Mouse (Mus musculus): ENCODE measurements at regions not wholly inside any gene's neighbourhood (a gene's known extent, or its start where the extent isn't known, plus 50 kb on each side); places are given as distances from the start of the nearest gene placed in this dataset.

DNA sequence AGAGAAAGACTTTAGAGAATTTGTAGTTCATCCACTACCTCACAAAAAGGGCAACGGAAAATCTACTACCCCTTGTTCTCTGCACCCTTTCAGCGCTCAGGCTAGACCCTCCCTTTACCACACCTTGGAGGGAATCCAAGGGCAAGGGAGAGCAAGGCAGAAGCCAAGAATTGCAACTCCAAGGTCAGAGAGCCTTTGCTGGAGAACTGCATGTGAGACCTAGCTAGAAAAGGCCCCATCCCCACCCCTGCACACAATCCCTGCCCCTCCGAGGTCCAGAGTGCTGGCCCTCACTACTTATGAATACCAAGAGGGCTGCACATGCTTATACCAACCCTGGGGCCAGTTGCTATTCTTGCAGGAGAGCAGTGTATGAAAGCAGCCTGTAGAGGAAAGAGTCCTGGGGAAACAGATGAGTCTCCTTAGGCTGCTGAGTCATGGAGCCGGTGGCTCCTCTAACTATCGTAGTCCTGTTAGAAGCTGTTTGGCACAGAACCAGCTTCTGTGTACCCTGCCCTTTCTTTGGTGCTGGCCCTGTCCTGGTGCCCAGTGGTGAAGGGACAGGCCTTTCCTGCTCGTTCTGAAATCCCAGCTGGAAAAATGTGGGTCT lies 577.5 kb upstream of the Mki67 start:
- DNase-seq, result peak; percentile 24

DNA sequence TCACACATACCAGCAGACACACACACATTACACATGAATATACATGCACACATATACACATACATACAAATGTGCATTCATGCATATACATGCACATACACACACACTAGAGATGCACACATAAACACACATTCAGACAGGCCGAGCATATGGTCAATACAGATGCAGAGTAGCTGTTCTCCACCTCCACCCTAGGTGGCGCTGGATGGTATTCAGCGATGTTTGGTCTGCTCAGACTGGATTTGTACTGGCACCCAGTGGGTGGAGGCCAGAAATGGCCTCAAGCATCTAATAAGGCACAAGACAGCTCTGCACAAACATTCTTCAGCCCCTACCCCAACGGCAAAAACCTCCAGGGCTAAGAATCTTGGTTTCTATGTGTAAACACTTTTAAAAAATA lies 578.3 kb upstream of the Mki67 start:
- no peak for DNase-seq

- peak; percentile 23 for DNase-seq
Measured at GRCm38 (mm10) chr7:136297901-136298513, 581.8 kb upstream of the Mki67 start.

DNA sequence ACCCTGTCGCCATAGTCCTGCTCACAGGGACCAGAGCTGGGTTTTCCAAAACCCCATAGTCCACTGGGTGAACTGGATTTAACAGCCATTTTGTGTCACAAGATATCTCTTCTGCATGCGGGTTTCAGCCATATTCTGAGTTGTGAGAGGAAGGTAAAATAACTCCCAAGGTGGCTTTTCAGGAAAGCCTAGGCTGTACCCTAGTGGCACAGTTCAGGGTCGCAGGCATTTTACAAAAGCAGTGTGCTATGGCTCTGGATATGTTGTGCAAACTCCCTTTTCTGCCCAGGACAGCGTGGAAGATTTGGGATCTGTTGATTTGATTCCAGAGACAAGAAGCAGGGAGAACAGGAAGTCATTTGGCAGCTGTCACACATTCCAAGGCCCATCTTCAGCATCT lies 588.3 kb upstream of the Mgmt start:
- DNase-seq, result no peak

DNA sequence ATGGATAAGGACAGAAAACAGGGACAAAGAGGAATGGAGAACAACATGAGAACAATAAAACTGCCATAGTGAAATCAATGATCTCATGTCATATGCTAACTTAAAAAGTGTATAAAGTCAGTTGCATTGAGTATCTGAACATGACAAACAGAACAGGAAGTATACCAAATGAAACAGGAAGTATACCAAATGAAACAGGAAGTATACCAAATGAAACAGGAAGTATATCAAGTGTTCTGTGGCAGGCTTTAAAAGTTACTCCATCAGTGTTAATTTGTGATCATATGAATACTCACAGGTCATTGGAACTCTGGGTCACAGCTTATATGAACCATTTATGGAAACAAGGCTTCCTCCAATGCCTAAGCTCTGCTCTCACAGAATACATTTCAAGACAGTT lies 585.6 kb upstream of the Mgmt start:
- DNase-seq, result no peak

DNA sequence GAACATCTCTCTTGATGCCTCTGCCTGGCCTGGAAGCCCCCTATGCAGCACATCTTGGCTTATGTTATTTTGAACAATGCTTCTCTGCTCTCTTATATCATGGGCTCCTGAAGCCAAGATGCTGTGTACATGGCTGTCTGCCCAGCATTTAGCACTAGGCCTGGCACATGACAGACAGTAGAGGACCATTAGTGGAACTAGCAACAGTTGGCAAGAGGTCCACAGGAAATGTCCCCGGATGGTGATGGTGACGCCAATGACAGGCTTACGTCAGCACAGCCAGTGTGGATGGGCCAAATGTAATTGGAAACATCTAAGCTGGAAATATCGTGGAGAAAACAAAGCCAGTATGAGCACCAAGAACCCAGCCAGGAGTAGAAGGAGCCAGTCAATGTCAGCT lies 567.1 kb upstream of the Mgmt start:
- no peak for DNase-seq

DNA sequence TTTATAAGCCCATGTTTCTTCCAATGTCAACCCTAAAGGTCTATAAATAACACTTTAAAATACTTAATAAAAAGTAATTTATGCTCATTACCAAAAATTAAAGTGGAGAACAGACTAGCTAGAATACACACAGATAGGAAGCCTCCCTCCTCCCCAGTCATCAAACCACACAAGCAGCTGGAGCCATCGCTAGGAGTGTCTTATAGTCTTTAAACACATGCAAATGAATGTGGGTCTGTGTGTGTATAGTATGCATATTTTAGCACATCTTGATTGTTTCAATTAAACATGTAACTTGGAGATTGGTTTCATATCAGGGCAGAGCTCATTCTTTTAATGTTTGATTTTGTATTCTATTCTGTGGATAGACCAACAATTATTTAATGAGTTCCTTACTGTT lies 564.0 kb upstream of the Mgmt start:
- no peak for DNase-seq

- no peak for DNase-seq
Measured at GRCm38 (mm10) chr7:136332805-136333204, 561.6 kb upstream of the Mgmt start.

DNA sequence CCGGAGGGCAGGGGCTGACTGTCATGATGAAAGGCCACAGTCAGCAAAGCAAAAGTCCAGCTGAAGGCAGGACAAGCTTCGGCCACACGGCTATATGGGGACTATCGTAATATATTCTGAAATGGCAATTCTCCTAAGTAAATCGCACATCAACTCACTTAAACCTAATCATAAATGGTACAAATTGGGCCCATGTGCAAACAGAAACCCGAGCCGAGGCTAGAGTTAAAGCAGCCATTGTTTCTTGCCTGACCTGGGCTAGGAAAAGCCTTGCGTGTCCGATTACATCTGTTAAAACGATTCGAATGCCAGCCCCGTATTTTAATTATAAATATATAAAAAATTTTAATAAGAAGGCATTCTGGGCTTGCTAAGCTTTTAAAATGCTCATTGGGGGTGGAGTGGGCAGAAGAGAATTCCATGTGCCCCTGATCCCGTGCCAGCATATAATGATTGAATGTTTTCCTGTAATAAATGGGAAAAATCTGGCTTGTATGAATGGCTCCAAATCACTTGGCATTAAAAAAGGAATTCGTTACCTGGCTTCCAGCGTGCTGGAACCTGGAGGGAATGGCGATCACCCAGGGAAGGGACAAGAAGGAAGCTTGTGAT lies 552.7 kb upstream of the Mgmt start:
- no peak for DNase-seq

DNA sequence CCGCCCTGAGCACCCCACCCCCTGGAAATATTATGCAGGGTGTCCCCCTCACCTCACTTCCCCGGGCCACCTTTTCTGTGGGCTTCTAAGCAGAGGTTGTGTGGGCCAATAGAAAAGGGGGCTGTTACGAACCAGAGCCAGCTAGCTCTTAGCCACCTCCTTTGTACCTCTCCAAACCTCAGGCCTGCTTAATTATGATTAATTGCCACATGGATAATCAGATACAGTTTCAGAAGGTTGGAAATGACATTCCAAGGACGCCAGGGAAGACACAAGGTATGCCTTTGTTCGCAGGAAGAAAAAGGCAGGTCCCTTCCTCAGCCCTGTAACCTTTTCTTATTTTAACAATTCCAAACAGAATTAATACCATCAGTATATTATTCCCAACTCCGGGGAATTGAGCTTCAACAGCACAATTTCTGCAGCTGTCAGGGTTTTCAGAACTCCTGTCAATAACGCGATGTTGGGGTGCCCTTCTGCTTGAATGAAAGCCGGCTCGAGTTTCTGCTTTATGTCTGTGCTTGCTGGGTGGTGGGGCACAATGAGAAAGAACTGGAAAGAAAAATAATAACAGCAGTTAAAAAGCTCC lies 552.1 kb upstream of the Mgmt start:
- no peak for DNase-seq

DNA sequence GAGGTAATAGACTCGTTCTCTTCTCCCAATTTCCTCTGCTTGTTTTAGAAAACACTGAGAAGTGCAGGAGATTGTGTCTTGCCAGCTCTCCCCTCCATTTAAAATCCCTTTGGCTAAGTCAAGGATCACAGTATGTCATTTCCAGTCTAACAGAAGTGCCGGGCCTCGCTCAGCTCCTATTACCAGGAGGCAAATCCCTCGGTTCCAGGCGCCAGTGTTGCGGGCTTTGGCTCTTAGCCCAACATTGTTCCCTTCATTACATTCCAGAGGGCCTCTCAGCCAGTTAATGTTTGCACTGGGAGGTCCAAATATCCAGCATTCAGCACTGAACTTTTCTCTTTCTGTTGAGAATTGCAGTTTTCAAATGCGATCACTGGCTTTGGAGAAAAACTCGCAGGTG lies 551.6 kb upstream of the Mgmt start:
- no peak for DNase-seq

GRCm38 (mm10) chr7:136343494-136343893 lies 550.9 kb upstream of the Mgmt start:
- DNase-seq, result no peak

GRCm38 (mm10) chr7:136345051-136345450 lies 549.4 kb upstream of the Mgmt start:
- no peak for DNase-seq

- DNase-seq, result no peak
Measured at GRCm38 (mm10) chr7:136346531-136346930, 547.9 kb upstream of the Mgmt start.

DNA sequence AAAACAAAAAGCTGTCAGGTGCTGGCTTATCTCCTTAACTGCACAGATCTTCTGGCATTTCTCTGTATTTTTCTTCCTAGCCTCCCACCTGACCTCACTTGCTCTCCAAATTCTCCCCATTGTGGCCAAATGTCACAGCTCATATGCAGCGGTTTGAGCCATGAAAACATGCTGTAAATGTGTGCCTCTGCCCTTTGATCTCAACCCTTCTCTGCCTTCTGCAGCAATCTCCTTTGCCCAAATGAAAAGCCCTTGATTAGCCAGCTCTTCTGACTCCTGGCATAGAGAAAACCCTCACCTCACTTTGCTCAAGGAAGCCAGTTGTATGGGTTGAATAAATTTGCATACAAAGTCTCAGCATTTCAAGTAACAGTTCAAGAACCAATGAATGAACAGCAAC lies 546.1 kb upstream of the Mgmt start:
- DNase-seq, result no peak

- no peak for DNase-seq
Measured at GRCm38 (mm10) chr7:136349651-136350050, 544.8 kb upstream of the Mgmt start.

DNA sequence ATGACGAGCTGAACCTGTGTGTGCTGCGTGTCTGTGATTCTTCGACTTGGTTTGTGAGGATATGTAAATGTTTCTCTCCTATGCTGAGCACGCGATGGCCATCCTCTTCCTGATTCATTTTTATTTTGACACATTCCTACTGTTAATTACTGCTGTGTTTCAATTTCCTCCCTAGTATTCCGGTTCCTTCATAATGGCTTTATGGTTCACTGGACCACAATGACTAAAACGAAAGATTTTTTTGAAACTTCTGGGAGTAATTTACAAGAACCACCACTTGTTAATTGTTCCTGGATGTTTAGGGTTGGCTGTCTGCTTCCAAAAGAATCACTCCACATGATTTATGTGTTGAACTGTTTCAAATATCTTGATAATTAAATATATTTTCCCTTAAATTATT lies 537.4 kb upstream of the Mgmt start:
- no peak for DNase-seq

DNA sequence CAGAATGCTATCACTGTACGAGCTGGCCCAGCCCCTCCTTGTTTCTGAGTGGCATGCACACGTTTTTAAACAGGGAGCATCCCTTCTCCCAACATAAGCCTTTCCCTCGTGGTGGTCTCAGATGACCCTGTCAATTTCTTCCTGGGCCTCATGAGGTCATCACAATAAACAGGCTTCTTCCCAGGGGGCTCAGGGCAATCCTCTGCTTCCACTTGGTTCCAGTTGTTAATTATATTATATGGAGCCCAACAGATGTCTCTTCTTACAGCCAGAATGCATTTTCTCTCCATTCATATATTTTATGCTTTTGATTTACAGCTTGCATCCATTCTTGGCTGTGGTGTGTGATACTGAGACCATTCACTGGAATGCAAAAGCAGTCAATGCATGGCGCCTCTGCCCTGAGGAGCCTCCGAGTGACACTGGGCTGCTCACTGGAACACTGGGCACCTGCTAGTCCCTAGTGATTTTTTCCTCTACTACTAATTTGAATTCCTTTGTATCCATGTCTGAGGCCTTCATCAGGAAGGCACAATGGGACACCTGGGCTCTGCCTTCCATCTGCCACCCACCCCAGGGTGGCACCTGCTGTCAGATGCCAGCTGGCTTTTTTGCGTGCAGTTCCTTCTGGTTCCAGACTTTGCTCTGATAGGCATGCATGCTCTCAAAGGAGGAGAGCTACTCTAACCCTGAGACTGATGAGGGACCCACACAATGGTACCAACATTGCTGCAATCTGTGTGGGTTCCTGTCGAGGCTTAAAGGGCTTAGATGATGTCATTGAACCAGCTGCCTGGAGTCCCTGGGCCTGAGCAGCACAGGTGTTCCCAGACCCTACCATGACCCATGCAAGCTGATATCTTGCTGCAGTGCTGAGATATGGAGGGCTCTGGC lies 528.8 kb upstream of the Mgmt start:
- no peak for DNase-seq

DNA sequence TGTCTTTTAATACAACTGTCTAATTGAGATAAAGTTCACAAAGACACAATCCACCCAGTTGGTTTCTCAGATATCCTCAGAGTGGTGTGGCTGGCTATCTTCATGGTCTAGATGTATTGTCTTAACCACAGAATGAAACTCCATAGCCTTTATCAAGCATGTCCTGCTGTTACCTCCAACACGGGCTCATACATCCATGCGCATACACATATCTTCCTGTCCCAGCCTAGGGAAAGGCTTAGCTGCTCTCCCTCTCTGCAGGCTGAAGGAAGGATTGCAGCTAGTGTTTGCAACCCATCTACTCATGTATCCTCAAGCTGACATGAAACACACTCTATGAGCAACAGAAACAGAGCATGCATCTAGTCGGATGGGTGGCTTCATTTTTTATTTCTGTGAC lies 517.2 kb upstream of the Mgmt start:
- DNase-seq, result no peak

GRCm38 (mm10) chr7:136377742-136378141 lies 516.7 kb upstream of the Mgmt start:
- DNase-seq, result no peak

DNA sequence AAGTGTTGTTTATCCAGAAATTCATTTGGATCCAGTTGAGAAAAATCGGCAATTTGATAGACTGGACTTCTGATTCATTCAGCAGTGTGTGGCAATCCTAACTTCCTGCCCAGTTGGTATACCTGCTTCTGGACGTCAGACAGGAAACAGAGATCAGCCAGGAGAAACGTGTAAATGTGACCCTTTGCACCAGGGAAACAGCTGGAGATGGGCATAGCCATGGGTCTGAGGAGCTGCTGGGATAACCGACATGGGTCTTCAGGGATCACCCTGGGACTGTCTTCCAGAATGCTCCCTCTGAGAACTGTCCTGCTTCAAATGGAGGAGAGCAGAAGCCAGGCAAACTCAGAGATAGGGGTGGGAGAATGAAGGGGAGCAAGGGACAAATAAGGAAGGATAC lies 516.1 kb upstream of the Mgmt start:
- no peak for DNase-seq

GRCm38 (mm10) chr7:136379319-136379718 lies 515.1 kb upstream of the Mgmt start:
- DNase-seq, result no peak

GRCm38 (mm10) chr7:136379741-136380140 lies 514.7 kb upstream of the Mgmt start:
- DNase-seq, result no peak

Measured in adrenal gland, adult 8-10 months (tissue).